Mouse (Mus musculus) bone marrow, adult 2 months (tissue): ENCODE data around the gene Ghrh. TPM values are rescaled to one million over a fixed set of nuclear protein-coding genes. Genes with fewer than 3 reads are reported as not detected.

Source experiments
- H3K27ac ChIP-seq: fragments of 200-500 bp; 2 replicates; pipeline ENCODE4 v1.5.1; 2012; ENCODE audit warnings: low read depth, mild to moderate bottlenecking, control low read depth, inconsistent platforms, low read length; ENCODE audit not compliant: control insufficient read depth, poor library complexity, insufficient read depth
- H3K4me1 ChIP-seq: fragments of 200-500 bp; 2 replicates; pipeline ENCODE4 v1.6.1; 2011; ENCODE audit warnings: low read length; ENCODE audit not compliant: control insufficient read depth, insufficient read depth
- H3K4me3 ChIP-seq: fragments of 200-500 bp; replicated peaks from 2 replicates; pipeline ENCODE3; 2011; ENCODE audit warnings: mild to moderate bottlenecking, low read depth, low read length, control low read depth; ENCODE audit not compliant: control insufficient read depth
- CTCF ChIP-seq: fragments of 200-500 bp; IDR thresholded peaks from 2 replicates; pipeline ENCODE4 v1.5.1; 2011; ENCODE audit warnings: low read length, control low read depth; ENCODE audit not compliant: control insufficient read depth, insufficient read depth
- POLR2A ChIP-seq: fragments of 200-500 bp; IDR thresholded peaks from 2 replicates; pipeline ENCODE4 v1.6.1; 2011; ENCODE audit warnings: low read depth, mild to moderate bottlenecking, control low read depth, low read length, borderline replicate concordance; ENCODE audit not compliant: control insufficient read depth
- WGBS: fragments of 180-500 bp; shearing (Covaris S2); methylation state at CpG from one replicate; pipeline ENCODE4 v1.1.7; 2018; 5-methylcytosine and 5-hydroxymethylcytosine counted together
- polyA plus RNA-seq: library from polyadenylated mRNA; stranded (reverse); fragments of >200 nt; gene quantifications from 2 replicates; pipeline ENCODE4 v1.2.4, GENCODE M21; 2011; ENCODE audit warnings: low replicate concordance; ENCODE audit not compliant: missing spikeins, insufficient read depth, insufficient read length

Ghrh gene
- polyA plus RNA-seq, 1 experiment = not detected

- no peak overlapping the region for H3K27ac ChIP-seq
- H3K4me3 ChIP-seq = no peak overlapping the region
- H3K4me1 ChIP-seq = no peaks in the 10 kb centered on the region
- no peak for TF ChIP-seq CTCF
- no peak for TF ChIP-seq POLR2A
- WGBS = 93% methylated on average over 2 of the region's 2 CpGs
Measured at GRCm38 (mm10) chr2:157308273-157308917, 38.9 kb downstream of the Ghrh start.

- Histone ChIP-seq H3K4me1 (no peaks in the 10 kb centered on the region), H3K27ac (no peak overlapping the region), H3K4me3 (no peak overlapping the region)
- 86% methylated on average over 4 of the region's 4 CpGs for WGBS
- no peak for TF ChIP-seq CTCF
- no peak for TF ChIP-seq POLR2A
Measured at GRCm38 (mm10) chr2:157307715-157308265, 39.5 kb downstream of the Ghrh start.

GRCm38 (mm10) chr2:157306091-157307032 is 40.9 kb downstream of the Ghrh start:
- H3K4me1 ChIP-seq = no peaks in the 10 kb centered on the region
- H3K4me3 ChIP-seq = no peak overlapping the region
- no peak overlapping the region for H3K27ac ChIP-seq
- no peak for TF ChIP-seq POLR2A
- TF ChIP-seq CTCF = no peak
- WGBS = 89% methylated on average over 7 of the region's 7 CpGs

DNA sequence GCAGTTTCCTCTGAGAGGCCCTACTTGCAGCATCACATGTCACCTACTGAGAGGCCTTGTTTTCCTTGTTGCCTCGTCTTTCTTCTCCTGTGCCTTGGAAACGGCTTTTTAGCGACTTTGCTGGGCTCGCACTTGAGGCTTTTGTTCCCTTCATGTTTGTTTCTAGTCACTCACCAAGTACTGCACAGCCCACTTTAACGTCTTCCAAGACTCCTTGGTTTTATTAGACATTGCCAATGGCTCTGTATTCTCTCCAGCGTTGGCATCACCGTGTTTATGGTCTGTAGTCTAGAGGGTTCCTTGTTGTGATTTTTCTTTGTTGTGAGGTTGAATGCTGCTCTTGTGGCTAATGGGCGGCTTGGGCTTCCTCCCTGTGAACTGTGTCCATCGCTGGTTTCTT is 44.2 kb downstream of the Ghrh start:
- H3K4me1 ChIP-seq = no peaks in the 10 kb centered on the region
- H3K4me3 ChIP-seq = no peak overlapping the region
- TF ChIP-seq POLR2A (no peak), CTCF (no peak)
- no peak overlapping the region for H3K27ac ChIP-seq
- WGBS = 89% methylated on average over 9 of the region's 9 CpGs

GRCm38 (mm10) chr2:157300051-157300450 is 47.3 kb downstream of the Ghrh start:
- 89% methylated on average over 6 of the region's 6 CpGs for WGBS
- Histone ChIP-seq H3K4me3 (no peak overlapping the region), H3K27ac (no peak overlapping the region), H3K4me1 (no peaks in the 10 kb centered on the region)
- no peak for TF ChIP-seq POLR2A
- TF ChIP-seq CTCF = no peak

GRCm38 (mm10) chr2:157296105-157296689 is 51.1 kb downstream of the Ghrh start:
- Histone ChIP-seq H3K4me3 (no peak overlapping the region), H3K27ac (no peak overlapping the region)
- WGBS = 84% methylated on average over 7 of the region's 7 CpGs

DNA sequence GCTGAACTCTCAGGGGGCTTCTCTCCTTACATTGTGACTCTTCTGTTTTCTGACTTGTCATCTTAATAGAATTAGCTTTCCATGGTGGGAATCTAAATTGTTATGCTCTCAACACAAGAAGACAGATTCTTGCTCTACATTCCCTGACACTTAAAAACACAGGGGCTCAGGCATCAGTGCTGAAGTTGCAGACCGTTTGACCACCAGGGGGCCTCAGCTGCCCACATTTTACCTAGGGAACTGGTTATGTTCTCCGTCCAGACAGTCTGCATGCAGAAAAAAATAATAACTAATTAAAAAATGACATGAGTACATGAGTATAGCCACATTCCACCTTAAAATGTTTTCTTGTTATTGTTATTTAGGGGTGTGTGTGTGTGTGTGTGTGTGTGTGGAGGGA is 55.2 kb downstream of the Ghrh start:
- Histone ChIP-seq H3K27ac (no peak overlapping the region), H3K4me3 (no peak overlapping the region), H3K4me1 (no peaks in the 10 kb centered on the region)
- WGBS = 13% methylated on average over 2 of the region's 2 CpGs
- TF ChIP-seq POLR2A = no peak
- TF ChIP-seq CTCF = peak; percentile 78

More at GRCm38 (mm10) chr2:157296105-157296689, 51.1 kb downstream of the Ghrh start:
- no peak for TF ChIP-seq CTCF
- TF ChIP-seq POLR2A = no peak
- no peaks in the 10 kb centered on the region for H3K4me1 ChIP-seq

- Histone ChIP-seq H3K27ac (no peak overlapping the region), H3K4me1 (no peaks in the 10 kb centered on the region), H3K4me3 (no peak overlapping the region)
- TF ChIP-seq CTCF (no peak), POLR2A (no peak)
- 61% methylated on average over 5 of the region's 5 CpGs for WGBS
Measured at GRCm38 (mm10) chr2:157288996-157289395, 58.3 kb downstream of the Ghrh start.

DNA sequence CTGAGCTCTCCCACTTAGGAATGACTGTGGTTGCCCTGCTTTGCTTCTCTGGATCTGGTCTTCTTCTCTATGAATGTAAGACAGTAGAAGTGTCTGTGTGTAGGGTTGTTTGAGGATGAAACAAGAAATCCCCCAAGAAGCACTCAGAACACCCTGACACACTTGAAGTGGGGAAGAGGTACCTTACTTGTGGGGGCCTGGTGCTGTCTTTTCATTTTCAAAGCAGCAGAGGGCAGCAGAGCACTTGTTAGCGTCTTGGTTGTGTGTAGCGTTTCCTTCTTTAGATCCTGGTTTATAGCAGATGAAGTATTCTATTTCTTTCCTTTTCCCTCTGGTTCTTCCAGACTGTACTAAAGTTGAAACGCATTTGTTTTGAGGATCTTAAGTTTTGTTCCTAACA is 59.8 kb downstream of the Ghrh start:
- Histone ChIP-seq H3K4me1 (no peaks in the 10 kb centered on the region), H3K4me3 (no peak overlapping the region), H3K27ac (no peak overlapping the region)
- peak; percentile 44; the same call in 1 of the 2 replicates for TF ChIP-seq CTCF
- TF ChIP-seq POLR2A = no peak
- WGBS = 17% methylated on average over 3 of the region's 3 CpGs
